In genomic region chr8:95142075-95142831, GRCm38 (mm10) we compare ENCODE assay signal across 8 mouse cellular contexts.
DNase-seq lines count a peak whose midpoint lies in the region; ATAC-seq lines count a peak whose summit lies in the region.

No protein-coding gene starts in this region.

- H3K4me3 ChIP-seq in embryonic facial prominence, embryonic 14.5 days (ENCODE audit: low read depth, low read length): peak overlapping the region; percentile 71
- peak overlapping the region; percentile 75 for H3K4me3 ChIP-seq in heart, embryonic 11.5 days (ENCODE audit: low read depth, low read length)
- peak overlapping the region; percentile 65 for H3K4me3 ChIP-seq in kidney, embryonic 15.5 days (replicated peaks)
- H3K4me3 ChIP-seq in limb, embryonic 15.5 days: peak overlapping the region; percentile 57
- H3K4me3 ChIP-seq in midbrain, embryonic 16.5 days (ENCODE audit: low read depth, low read length): peak overlapping the region; percentile 80
- H3K4me3 ChIP-seq in stomach, embryonic 14.5 days (ENCODE audit: low read depth, low read length): peak overlapping the region; percentile 64

- WGBS in embryonic facial prominence, embryonic 14.5 days: 2% methylated on average over 16 of the region's 66 CpGs
- 1% methylated on average over 63 of the region's 66 CpGs for WGBS in heart, embryonic 11.5 days (ENCODE audit: insufficient replicate concordance)
- WGBS in kidney, embryonic 15.5 days: under 1% methylated on average over 48 of the region's 66 CpGs
- WGBS in limb, embryonic 15.5 days: under 1% methylated on average over 50 of the region's 66 CpGs
- WGBS in midbrain, embryonic 16.5 days: 0% methylated on average over 43 of the region's 66 CpGs
- WGBS in stomach, embryonic 14.5 days: under 1% methylated on average over 62 of the region's 66 CpGs

- H3K9me3 ChIP-seq in embryonic facial prominence, embryonic 14.5 days (ENCODE audit: control insufficient read depth, low read length): no peaks in the 10 kb centered on the region
- H3K9me3 ChIP-seq in heart, embryonic 11.5 days (replicated peaks; ENCODE audit: control insufficient read depth, low read length): no peaks in the 10 kb centered on the region
- H3K9me3 ChIP-seq in kidney, embryonic 15.5 days (replicated peaks): no peaks in the 10 kb centered on the region
- no peaks in the 10 kb centered on the region for H3K9me3 ChIP-seq in limb, embryonic 15.5 days
- no peaks in the 10 kb centered on the region for H3K9me3 ChIP-seq in midbrain, embryonic 16.5 days (replicated peaks; ENCODE audit: control insufficient read depth, low read length, poor library complexity, severe bottlenecking)
- no peaks in the 10 kb centered on the region for H3K9me3 ChIP-seq in stomach, embryonic 14.5 days (ENCODE audit: control insufficient read depth, low read depth, low read length)

- peak overlapping the region; percentile 52 for H3K27ac ChIP-seq in embryonic facial prominence, embryonic 14.5 days (replicated peaks; ENCODE audit: low read depth, low read length)
- H3K27ac ChIP-seq in heart, embryonic 11.5 days (ENCODE audit: low read depth, low read length): peak overlapping the region; percentile 50; the same call in 1 of the 2 replicates
- peak overlapping the region; percentile 86 for H3K27ac ChIP-seq in kidney, embryonic 15.5 days
- peak overlapping the region; percentile 61 for H3K27ac ChIP-seq in limb, embryonic 15.5 days
- H3K27ac ChIP-seq in midbrain, embryonic 16.5 days (ENCODE audit: low read length): peak overlapping the region; percentile 62
- peak overlapping the region; percentile 74; the same call in 1 of the 2 replicates for H3K27ac ChIP-seq in stomach, embryonic 14.5 days (ENCODE audit: low read length)

- ATAC-seq in embryonic facial prominence, embryonic 14.5 days (ENCODE audit: low read depth): peak; percentile 48
- ATAC-seq in heart, embryonic 11.5 days (replicated peaks; ENCODE audit: insufficient number of reproducible peaks, low FRiP score, low TSS enrichment): peak; percentile 28
- ATAC-seq in kidney, embryonic 15.5 days (replicated peaks; ENCODE audit: low FRiP score): peak; percentile 65
- ATAC-seq in limb, embryonic 15.5 days (ENCODE audit: insufficient number of reproducible peaks, low FRiP score, low TSS enrichment, low read depth): peak; percentile 53; the same call in 1 of the 2 replicates
- ATAC-seq in midbrain, embryonic 16.5 days: peak; percentile 88
- ATAC-seq in stomach, embryonic 14.5 days (ENCODE audit: insufficient number of reproducible peaks, insufficient read depth, low FRiP score, low read depth): peak; percentile 75

- H3K4me2 ChIP-seq in embryonic facial prominence, embryonic 14.5 days (ENCODE audit: low read depth, low read length): peak overlapping the region; percentile 94
- peak overlapping the region; percentile 94 for H3K4me2 ChIP-seq in heart, embryonic 11.5 days
- peak overlapping the region; percentile 79 for H3K4me2 ChIP-seq in kidney, embryonic 15.5 days
- H3K4me2 ChIP-seq in limb, embryonic 15.5 days: peak overlapping the region; percentile 80
- peak overlapping the region; percentile 88 for H3K4me2 ChIP-seq in midbrain, embryonic 16.5 days (ENCODE audit: low read length)
- H3K4me2 ChIP-seq in stomach, embryonic 14.5 days (replicated peaks; ENCODE audit: low read depth, low read length): peak overlapping the region; percentile 67

- H3K4me1 ChIP-seq in embryonic facial prominence, embryonic 14.5 days (ENCODE audit: control insufficient read depth, insufficient read depth, low read length): peaks cover 27% of the 10 kb centered on the region
- H3K4me1 ChIP-seq in heart, embryonic 11.5 days (ENCODE audit: control insufficient read depth, insufficient read depth, low read length): peaks cover 29% of the 10 kb centered on the region
- H3K4me1 ChIP-seq in kidney, embryonic 15.5 days: peaks cover 71% of the 10 kb centered on the region
- peaks cover 58% of the 10 kb centered on the region for H3K4me1 ChIP-seq in limb, embryonic 15.5 days
- peaks cover 36% of the 10 kb centered on the region for H3K4me1 ChIP-seq in midbrain, embryonic 16.5 days (ENCODE audit: control insufficient read depth, insufficient read depth, low read length)
- peaks cover 45% of the 10 kb centered on the region for H3K4me1 ChIP-seq in stomach, embryonic 14.5 days (ENCODE audit: control insufficient read depth, insufficient read depth, low read length)

- peaks cover 2% of the 10 kb centered on the region; the same call in 1 of the 2 replicates for H3K27me3 ChIP-seq in embryonic facial prominence, embryonic 14.5 days (replicated peaks; ENCODE audit: control insufficient read depth, insufficient read depth, low read length)
- no peaks in the 10 kb centered on the region; the same call in 1 of the 2 replicates for H3K27me3 ChIP-seq in heart, embryonic 11.5 days (ENCODE audit: control insufficient read depth, insufficient read depth, low read length)
- H3K27me3 ChIP-seq in kidney, embryonic 15.5 days: no peaks in the 10 kb centered on the region
- peaks cover 6% of the 10 kb centered on the region; the same call in 1 of the 2 replicates for H3K27me3 ChIP-seq in limb, embryonic 15.5 days
- H3K27me3 ChIP-seq in midbrain, embryonic 16.5 days (ENCODE audit: control insufficient read depth, insufficient read depth, low read depth, low read length): no peaks in the 10 kb centered on the region
- H3K27me3 ChIP-seq in stomach, embryonic 14.5 days (ENCODE audit: control insufficient read depth, insufficient read depth, low read length): no peaks in the 10 kb centered on the region

- DNase-seq in 3T3-L1 (ENCODE audit: low read depth, low spot score): peak; percentile 46
- peak; percentile 87 to 91 for DNase-seq in adrenal gland, postnatal 36 days
- peak; percentile 84 for DNase-seq in embryonic facial prominence, embryonic 14.5 days (ENCODE audit: low spot score)

- no peaks in the 10 kb centered on the region for H3K36me3 ChIP-seq in embryonic facial prominence, embryonic 14.5 days (ENCODE audit: control insufficient read depth, insufficient read depth, low read length)
- no peaks in the 10 kb centered on the region for H3K36me3 ChIP-seq in heart, embryonic 11.5 days (ENCODE audit: control insufficient read depth, insufficient read depth, low read length)
- H3K36me3 ChIP-seq in kidney, embryonic 15.5 days: no peaks in the 10 kb centered on the region
- no peaks in the 10 kb centered on the region for H3K36me3 ChIP-seq in limb, embryonic 15.5 days
- no peaks in the 10 kb centered on the region for H3K36me3 ChIP-seq in midbrain, embryonic 16.5 days (ENCODE audit: control insufficient read depth, insufficient read depth, low read length)
- no peaks in the 10 kb centered on the region for H3K36me3 ChIP-seq in stomach, embryonic 14.5 days (ENCODE audit: control insufficient read depth, insufficient read depth, low read length)

- peak overlapping the region; percentile 79 for H3K9ac ChIP-seq in embryonic facial prominence, embryonic 14.5 days (ENCODE audit: low read depth, low read length)
- H3K9ac ChIP-seq in heart, embryonic 11.5 days (ENCODE audit: low read depth, low read length): peak overlapping the region; percentile 81
- H3K9ac ChIP-seq in kidney, embryonic 15.5 days: peak overlapping the region; percentile 70
- H3K9ac ChIP-seq in limb, embryonic 15.5 days: peak overlapping the region; percentile 65
- peak overlapping the region; percentile 93 for H3K9ac ChIP-seq in midbrain, embryonic 16.5 days (ENCODE audit: low read depth, low read length)
- peak overlapping the region; percentile 72 for H3K9ac ChIP-seq in stomach, embryonic 14.5 days (replicated peaks; ENCODE audit: low read depth, low read length)

Comparison
In these comparisons a context has a peak if more than half of its experiments do, and no peak if none do; other contexts are left out.
1. Peak in every context shown above with its lines: DNase-seq, ATAC-seq, H3K4me3 ChIP-seq and H3K27ac ChIP-seq.
2. ATAC-seq: peak in every context shown above with its lines; median percentile 88 in midbrain, embryonic 16.5 days; 75 in stomach, embryonic 14.5 days; 65 in kidney, embryonic 15.5 days; 53 in limb, embryonic 15.5 days; 48 in embryonic facial prominence, embryonic 14.5 days; 28 in heart, embryonic 11.5 days.